Mouse (Mus musculus): ENCODE data around the gene Nsun2. TPM values are rescaled to one million over a fixed set of nuclear protein-coding genes. Genes with fewer than 3 reads are reported as not detected.
"Not testable (repeated sequence)": the region's sequence is repeated elsewhere in the genome, so short reads cannot be mapped to it uniquely, and the experiment has no call there.

The Nsun2 gene
- total RNA-seq, 1 experiment from 2014 or later = 84.4 TPM

DNA sequence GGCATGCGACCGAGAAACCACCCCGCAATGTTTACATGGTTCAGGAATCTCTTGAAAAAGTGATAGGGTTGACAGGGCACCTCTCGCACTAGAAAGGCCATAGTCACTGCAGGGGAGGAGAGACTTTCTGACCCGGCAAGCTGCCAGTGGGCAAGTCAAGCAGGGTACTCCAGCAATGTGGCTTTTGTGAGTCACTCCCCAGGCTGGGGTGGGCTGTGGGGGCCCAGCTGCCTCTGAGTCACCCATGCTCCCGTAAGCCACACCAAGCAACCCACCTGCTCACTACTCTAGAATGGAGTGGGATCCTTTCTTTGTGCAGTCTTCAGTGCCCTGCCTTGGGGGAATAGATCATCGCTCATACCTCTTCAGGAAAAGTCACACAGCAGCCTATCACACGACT lies 59.9 kb downstream of the Nsun2 start:
- peak; percentile 47 for DNase-seq

DNA sequence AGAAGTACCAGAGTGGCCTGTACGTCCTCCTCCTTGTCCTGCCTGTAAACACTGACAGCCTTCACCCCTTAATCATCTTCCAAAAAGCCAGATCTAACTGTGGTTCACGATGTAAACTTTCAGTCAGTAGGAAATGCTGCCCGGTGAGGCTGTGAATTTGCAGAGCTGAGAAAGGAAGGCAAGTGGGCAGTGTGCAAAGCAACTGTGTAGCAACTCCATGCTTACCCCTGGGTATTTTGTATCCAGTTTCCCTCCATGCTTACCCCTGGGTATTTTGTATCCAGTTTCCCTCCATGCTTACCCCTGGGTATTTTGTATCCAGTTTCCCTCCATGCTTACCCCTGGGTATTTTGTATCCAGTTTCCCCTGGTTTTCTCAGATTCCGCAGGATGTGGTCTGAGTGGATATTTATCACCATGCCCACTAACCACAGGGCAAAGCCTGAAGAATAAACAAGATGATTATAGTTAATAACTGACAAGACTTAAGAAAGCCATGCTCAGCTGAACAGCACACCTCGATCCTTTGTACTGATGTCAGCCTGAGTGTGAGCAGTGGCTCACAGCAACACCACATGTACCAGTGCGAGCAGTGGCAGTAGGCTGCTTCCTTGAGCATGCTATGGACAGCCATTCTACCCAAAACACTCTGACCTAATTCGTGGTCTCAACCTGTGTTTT lies 61.2 kb downstream of the Nsun2 start:
- DNase-seq = no peak

DNA sequence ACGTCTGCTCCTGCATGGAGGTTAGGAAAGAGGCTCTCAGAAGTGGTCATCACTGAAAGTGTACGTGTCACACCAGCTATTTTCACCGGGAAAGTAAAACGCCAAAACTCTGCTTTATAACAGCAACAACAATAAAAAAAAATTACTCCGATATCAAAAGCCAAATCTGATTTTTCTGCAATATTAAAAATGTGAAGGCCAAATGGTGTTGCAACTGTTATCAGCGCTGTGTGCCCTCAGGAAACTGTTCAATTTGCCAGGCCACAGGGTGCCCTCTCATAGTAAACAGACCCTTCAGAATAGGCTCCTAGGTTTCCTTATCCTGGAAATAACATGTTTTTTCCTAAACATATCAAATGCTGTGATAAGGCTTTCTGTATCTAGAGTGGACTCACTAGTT lies 62.4 kb downstream of the Nsun2 start:
- no peak for DNase-seq

DNA sequence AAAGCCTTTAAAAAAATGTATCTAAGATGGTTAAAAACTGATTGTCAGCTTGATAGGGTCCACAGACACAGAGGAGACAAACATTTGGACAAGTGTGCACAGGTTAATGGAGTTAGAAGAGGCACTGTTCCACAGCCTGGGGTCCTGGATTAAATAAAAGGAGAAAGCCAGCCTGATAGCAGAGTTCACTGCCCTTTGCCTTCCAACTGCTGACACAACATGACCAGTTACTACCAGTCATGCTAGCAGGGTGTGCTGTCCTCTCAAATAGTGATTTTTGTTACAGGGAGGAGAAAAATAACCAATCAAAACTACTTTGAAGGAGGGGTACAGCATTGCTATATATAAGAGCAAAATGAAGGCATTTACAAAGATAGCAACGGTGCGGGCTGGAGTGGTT lies 63.0 kb downstream of the Nsun2 start:
- DNase-seq = no peak

DNA sequence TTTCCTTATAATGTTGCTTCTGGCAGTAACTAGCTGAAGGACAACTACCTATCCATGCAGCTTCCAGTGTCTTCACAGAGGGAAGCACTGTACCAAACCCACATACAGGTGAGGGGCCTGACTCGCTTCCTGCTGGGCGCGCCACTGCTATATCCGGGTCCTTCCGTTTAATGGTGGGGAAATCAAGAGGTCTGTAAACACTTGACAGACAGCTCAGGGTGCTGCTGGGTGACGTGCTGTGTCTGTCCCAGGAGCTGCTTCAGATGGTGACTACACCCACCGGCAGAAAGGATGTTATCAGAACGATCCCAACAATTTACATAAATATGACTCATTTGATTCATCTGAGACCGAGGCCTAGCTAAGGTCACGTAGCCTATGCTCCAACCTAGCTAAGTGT lies 65.3 kb downstream of the Nsun2 start:
- DNase-seq = no peak

DNA sequence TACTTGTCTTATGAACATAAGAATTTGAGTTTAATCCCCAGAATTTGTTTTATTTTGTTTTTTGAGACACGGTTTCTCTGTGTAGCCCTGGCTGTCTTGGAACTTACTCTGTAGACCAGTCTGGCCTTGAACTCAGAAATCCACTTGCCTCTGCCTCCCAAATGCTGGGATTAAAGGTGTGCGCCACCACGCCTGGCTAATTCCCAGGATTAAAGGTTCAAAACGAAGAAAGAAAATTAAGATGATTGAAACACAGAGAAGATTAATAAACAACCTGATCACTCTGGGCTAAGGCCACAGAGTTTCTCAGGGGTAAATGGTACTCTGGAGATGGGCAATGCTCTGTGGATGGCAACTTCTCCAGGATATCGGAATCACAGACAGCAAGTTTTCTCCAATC lies 67.3 kb downstream of the Nsun2 start:
- DNase-seq = not testable (repeated sequence)

DNA sequence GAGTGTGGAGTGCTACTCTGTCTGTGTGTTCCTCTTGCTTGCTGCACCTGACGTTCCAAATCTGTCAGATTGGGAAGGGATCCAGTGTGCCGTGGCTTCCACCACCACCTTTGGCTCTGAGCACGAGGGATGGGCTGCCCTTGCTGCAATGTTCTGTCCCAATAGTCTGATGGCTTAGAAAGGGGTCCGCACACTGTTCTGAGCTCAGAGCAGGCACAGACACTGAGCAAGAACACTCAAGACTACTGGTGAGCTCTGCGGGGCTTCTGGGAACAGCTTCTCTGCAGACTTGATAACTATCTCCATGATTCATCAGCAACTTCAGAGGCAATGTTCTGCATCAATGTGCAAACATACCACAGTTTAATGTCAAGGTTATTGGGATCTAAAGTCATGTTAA lies 67.8 kb downstream of the Nsun2 start:
- no peak for DNase-seq

DNA sequence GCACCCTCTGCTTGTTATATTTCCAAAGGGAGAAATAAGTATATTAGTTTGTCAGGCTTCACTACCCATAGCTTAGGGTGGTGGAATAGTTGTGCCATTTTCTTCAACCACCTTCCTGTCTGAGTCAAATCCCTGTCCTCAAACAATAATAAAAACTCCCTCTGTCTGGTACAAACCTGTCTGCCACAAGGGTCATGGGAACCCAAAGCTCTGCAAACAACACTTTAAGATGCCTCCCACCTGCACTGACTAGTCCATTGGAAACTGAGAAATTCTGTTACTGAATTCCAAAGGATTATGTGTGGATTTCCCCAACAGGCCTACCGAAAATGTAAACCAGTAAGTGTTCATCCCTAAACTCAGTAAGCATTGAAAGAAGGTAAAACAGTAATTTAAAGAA lies 71.1 kb downstream of the Nsun2 start:
- DNase-seq = no peak

DNA sequence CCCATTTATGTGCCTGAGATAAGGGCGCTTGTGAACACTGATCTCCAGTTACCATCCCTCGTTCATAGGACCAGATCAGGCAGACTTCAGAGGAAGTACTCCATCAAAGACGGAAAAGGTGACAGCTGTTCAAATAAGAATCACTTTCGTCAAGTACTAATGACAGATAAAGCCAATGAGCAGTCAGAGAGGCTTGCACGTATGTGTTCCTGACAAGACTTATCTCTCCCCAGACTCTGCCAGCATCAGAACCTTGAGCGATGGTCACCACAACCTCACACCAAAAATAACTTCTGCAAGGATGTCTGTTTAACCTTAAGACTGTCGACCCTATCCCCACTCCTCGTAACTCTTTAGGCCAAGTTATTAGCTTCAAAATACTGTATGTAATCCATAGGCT lies 75.2 kb downstream of the Nsun2 start:
- no peak for DNase-seq

DNA sequence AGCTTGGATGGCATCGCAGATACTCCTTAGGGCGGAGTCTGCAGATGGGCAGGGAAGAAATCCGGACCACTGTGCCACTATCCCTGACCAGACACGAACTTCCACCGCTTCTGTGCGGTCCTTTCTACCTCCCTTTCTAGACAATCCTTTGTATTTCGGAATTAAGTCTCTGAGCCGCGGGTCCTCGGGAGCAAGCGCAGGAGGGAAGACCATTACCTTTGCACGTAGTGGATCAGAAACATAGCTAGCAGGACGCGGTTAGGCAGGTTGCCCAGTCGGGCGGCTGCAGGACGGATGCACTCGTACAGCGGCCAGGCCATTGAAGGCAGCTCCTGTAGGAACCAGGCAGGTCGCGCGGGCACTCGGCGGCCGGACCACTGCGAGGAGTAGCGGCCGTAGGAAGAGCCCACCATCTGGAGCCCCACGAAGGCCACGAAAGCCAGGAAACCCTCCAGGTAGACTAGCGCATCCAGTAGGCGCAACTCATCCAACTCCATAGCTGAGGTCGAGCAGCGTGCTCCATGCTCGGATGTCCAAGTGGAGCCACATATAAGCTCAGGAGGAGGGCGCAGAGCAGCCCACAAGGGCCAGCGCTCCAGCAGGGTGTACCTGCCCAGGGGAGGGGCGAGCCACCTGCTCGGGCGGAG lies 77.3 kb downstream of the Nsun2 start:
- DNase-seq = peak; percentile 58

DNA sequence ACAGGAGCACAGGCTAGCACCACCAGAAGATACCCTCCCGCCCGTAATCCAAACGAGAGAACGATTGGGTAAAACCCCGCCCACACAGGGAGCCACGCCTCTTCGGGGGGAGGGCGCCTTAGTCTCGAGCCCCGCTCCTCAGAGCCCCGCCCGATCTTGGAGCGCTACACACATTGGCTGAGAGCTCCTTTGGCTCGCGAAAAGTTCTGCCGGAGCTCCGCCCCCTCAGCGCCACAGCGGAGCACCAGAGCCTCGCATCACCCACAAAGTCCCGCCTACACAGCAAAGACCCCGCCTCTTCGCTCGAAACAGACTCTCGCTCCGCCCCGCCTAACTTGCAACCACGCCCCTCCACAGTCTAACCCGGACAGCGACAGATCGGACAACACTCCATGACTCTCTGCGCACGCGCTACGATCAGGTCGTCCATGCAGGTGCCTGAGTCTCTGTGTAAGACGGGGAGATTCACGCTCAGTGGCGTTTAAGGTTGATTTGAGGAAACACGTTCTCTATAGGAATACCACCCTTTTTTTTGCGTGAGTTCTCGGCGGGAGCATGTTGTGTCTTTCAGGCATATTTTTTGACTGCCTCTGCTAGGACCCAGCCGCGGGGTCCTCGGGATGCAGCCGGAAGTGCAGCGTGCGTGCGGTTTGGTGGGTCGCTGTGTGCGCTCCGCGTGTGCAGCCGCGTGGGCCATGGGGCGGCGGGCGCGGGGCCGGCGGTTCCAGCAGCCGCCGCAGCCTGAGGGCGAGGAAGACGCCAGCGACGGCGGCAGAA lies 78.0 kb downstream of the Nsun2 start, which contains the start of gene Srd5a1:
Gene Srd5a1 (minus strand): TSS at position 45 of the 777 bp plus-strand sequence.
- peak; percentile 96 for DNase-seq

DNA sequence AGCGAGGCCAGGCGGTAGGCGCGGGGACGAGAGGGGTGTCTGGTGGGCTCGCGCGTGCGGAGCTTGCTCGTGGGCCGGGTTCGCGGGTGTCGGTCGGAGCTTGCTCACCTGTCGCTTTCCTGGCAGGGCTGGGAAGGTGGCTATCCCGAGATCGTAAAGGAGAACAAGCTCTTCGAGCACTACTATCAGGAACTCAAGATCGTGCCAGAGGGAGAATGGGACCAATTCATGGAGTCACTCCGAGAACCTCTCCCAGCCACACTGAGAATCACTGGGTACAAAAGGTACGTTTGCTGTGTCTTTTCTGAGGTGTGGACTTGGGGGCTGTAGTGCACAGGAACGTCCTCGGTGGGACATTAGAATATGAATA lies 78.6 kb downstream of the Nsun2 start:
- no peak for DNase-seq

DNA sequence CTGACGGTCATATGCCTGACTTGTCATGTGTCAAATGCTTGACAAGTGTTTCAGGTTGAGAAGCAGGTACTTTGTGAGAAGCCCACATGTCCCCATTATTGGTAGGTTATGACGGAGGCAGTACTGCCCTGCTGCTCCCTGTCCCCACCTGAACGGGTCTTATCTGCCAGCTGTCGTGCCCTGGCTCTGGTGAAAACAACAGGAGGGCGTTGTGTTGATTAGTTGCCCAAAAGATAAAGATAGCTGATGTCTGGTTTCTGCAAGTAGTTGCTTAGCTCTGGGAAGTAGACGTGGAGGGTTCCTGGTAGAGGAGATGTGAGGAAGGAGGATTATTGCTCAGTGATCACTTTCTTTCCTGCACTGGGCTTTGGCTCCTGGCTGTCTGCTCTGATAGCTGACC lies 83.2 kb downstream of the Nsun2 start:
- DNase-seq = no peak

DNA sequence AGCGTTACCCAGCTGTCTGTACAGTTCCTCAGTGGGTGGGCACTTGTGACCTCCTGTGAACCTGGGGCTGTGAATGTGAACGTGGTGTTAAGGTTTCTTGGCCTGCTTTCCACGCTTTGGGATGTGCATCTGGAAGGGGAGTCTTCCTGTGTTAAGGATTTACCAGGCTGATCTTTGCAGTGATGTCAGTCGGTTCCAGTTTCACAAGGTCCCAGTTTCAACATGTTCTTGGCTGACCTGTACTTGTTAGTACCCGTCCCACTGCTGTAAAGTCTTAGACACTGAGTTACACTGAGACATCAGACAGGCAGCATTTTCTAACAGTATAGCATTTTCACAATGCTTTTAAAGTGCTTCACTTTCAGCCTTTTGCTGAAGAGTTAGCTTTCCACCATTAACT lies 90.3 kb downstream of the Nsun2 start:
- no peak for DNase-seq

DNA sequence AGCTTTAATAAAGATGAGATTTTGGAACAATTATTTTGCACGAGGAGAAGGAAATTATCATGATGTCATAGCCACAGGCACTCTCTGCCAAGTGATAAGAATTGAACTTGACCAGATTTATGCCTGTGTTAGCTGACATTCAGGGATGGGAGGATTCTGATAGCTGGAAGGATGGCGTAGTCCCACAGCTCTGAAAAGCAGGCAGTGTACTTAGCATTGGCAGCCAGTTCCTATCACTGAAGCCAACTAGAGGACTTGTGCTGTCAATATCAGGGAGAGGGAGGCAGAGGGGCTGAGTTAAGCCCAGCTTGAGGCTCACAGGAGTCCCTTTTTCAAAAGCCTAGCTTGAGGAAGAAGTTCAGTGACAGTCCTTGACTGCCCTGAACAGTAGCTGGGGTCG lies 91.0 kb downstream of the Nsun2 start:
- no peak for DNase-seq

DNA sequence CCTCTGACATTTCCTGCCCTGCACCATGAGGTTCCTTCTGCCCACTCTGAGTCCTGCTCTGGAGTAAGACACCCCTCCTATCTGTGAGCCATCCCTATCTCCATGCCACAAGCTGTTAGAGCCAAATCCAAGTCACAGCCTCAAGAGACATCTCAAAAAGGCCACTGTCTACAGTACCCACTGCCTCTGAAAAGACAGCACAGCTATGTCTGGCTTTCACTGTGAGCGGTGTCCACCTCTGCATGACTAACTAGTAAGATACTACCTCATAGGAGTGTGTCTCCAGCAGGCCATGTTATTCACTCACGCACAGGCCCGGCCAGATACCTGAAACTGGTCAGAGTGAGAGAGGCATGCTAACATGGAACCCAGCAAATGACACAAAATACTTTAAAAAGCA lies 94.4 kb downstream of the Nsun2 start:
- DNase-seq = no peak

DNA sequence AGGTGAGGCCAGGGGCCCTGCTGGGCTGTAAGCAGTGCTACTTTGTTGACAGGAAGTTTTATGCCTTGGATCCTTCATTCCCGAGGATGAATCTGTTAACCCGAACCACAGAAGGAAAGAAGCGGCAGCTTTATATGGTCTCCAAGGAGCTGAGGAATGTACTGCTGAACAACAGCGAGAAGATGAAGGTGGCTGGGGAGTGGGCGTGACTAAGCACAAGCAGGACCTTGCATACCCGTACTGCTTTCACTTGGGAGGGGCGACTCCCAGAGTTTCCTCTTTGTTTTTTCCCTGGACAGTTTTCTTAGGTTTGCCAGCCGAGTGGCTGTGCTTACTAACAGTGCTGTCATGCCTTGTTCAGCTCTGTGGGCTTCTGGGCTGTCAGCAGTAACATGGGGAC lies 97.0 kb downstream of the Nsun2 start:
- DNase-seq = no peak

DNA sequence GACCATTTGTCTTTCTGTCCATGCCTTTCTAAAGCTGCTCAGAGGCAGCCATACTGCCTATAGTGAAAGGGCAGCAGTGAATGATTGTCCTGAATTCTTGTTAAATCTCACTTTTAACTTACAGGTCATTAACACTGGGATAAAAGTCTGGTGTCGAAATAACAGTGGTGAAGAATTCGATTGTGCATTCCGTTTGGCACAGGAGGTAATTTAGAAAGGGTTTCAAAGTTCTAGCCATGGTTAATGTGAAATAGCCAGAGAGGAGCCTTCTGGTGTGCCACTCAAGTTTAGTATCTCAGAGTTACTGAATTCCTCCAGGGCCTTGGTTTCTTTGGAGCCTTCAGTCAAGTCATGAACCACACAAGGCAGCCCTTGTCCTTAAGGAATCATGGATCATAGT lies 97.6 kb downstream of the Nsun2 start:
- DNase-seq = no peak

DNA sequence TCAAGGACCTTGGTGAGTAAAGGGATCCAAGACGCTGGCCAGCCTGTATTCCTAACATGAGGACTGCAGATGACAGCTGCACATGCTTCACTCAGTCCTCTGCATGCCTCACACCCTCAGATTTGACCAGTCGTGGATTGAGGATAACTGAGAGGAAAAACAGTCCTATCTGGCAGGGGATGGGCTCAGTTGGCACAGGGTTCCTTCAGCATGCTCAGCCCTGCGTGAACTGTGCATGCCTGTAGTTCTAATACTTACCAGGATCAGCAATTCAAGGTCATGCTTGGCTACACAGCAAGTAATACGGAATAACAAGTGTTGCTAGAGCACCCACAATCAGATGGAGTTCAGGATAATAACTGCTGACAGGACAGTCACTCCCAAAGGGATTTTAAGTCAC lies 98.1 kb downstream of the Nsun2 start:
- DNase-seq = no peak

DNA sequence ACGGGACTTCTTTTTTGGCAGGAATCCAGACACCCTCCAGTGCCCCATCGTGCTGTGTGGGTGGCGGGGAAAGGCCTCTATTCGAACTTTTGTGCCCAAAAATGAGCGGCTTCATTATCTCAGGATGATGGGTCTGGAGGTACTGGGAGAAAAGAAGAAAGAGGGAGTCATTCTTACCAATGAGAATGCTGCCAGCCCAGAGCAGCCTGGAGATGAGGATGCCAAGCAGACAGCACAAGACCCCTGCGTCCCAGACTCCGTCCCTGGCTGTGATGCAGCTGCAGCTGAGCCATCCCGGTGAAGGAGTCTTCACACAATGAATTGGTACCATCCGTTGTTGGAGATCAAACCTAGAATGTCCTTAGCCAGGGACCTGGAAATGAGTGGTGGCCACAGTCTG lies 100.0 kb downstream of the Nsun2 start:
- no peak for DNase-seq

DNA sequence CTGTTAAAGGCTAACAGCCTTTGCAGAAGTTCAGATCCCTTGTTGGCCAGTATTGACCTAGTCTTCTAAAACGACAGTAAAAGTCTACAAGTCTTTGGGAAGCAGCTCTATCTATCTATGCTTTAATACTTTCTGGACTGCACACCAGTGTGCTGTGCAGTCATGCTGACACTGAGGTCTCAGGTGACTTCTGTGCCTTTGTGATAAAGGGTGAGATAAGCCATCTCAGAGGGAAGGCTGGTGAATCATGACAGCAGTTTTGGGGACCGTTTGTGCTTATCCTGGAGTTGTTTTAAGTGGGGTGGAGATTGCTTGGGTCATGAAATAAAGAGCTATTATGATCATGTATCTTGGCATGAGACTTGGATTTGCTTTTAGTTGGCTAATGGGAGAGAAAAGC lies 100.4 kb downstream of the Nsun2 start:
- DNase-seq = no peak

DNA sequence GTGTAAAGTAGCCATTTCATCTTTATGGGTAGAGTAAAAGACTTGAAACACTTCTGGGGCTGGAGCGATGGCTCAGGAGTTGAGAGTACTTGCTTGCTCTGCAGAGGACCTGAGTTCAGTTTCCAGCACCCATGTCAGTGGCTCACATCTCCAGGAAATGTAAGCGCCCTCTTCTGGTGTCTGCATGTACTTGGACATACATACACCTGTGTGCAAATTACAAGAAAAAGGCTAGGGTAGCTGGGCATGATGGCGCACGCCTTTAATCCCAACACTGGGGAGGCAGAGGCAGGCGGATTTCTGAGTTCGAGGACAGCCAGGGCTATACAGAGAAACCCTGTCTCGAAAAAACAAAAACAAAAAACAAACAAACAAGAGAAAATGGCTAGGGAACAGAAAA lies 102.3 kb downstream of the Nsun2 start:
- DNase-seq = not testable (repeated sequence)

DNA sequence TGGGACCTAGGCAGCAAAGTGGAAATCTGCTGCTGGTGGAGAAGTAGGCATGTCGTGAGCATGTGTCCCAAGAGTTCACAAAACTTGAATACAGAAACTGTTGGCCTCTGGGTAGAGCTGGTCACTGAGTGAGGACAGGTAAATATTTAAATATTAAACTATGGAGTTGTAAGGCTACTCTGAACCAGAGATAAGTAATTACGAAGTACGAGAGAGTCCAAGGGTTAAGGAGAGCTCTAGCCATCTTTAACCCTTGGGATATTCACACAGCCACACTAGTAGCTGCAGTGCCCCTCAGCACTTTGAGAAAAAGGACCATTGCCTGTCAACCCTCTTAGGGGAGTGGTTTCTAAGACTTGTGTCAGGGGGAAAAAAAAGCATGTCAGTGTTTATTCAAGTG lies 102.8 kb downstream of the Nsun2 start:
- no peak for DNase-seq

DNA sequence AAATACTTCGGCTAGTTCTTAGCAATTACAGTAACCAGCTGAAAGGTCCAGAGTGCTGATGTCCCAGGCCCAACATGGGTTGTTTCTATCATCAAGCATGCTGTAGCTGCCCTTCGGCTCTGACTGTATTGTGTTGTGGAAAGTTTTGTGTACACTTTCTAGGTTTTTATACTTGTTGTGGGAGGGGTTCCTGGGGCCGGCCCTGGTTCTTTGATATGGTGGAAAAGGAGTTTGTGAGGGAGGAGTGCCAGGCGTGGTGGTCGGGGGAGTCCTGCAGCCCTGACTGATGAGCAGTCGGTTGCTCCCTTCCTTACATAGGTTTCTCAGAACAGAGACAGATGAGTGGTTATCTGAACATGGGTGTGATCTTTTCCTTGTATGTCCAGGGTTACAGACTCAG lies 103.3 kb downstream of the Nsun2 start:
- DNase-seq = no peak
